Mouse (Mus musculus): ENCODE measurements around the gene 1700019N19Rik. TPM values are rescaled to one million over a fixed set of nuclear protein-coding genes. Genes with fewer than 3 reads are reported as not detected.

The 1700019N19Rik gene
- polyA plus RNA-seq, 1 experiment from 2014 or later: not detected

- H3K27ac ChIP-seq: no peak overlapping the region
- 90% methylated on average over 9 of the region's 9 CpGs for WGBS
- ATAC-seq (ENCODE audit: low FRiP score): no peak
- no peaks in the 10 kb centered on the region for H3K27me3 ChIP-seq
- no peak overlapping the region for H3K4me2 ChIP-seq
- H3K4me3 ChIP-seq (replicated peaks): no peak overlapping the region
- no peak overlapping the region for H3K9ac ChIP-seq
- no peaks in the 10 kb centered on the region for H3K36me3 ChIP-seq (replicated peaks)
- no peaks in the 10 kb centered on the region for H3K4me1 ChIP-seq
- no peaks in the 10 kb centered on the region for H3K9me3 ChIP-seq
Measured at GRCm38 (mm10) chr19:58747498-58748000, 46.7 kb downstream of the 1700019N19Rik start.

- no peak for ATAC-seq (ENCODE audit: low FRiP score)
- H3K9me3 ChIP-seq: no peaks in the 10 kb centered on the region
- no peaks in the 10 kb centered on the region for H3K27me3 ChIP-seq
- H3K27ac ChIP-seq: no peak overlapping the region
- H3K9ac ChIP-seq: no peak overlapping the region
- no peak overlapping the region for H3K4me2 ChIP-seq
- no peaks in the 10 kb centered on the region for H3K36me3 ChIP-seq (replicated peaks)
- no peak overlapping the region for H3K4me3 ChIP-seq (replicated peaks)
- peaks cover 5% of the 10 kb centered on the region; the same call in 1 of the 2 replicates for H3K4me1 ChIP-seq
- 85% methylated on average over 4 of the region's 4 CpGs for WGBS
Measured at GRCm38 (mm10) chr19:58743736-58744135, 50.5 kb downstream of the 1700019N19Rik start.

GRCm38 (mm10) chr19:58742711-58743110, 51.5 kb downstream of the 1700019N19Rik start:
- no peak overlapping the region for H3K4me2 ChIP-seq
- no peak overlapping the region for H3K4me3 ChIP-seq (replicated peaks)
- H3K27me3 ChIP-seq: no peaks in the 10 kb centered on the region
- H3K4me1 ChIP-seq: peaks cover 5% of the 10 kb centered on the region; the same call in 1 of the 2 replicates
- no peak overlapping the region for H3K27ac ChIP-seq
- no peaks in the 10 kb centered on the region for H3K36me3 ChIP-seq (replicated peaks)
- H3K9me3 ChIP-seq: no peaks in the 10 kb centered on the region
- 89% methylated on average over 4 of the region's 4 CpGs for WGBS
- no peak for ATAC-seq (ENCODE audit: low FRiP score)
- no peak overlapping the region for H3K9ac ChIP-seq

- Histone ChIP-seq H3K9me3 (no peaks in the 10 kb centered on the region), H3K9ac (no peak overlapping the region), H3K27me3 (no peaks in the 10 kb centered on the region), H3K4me1 (peaks cover 5% of the 10 kb centered on the region; the same call in 1 of the 2 replicates), H3K4me2 (no peak overlapping the region), H3K36me3 (replicated peaks) (no peaks in the 10 kb centered on the region), H3K27ac (no peak overlapping the region), H3K4me3 (replicated peaks) (no peak overlapping the region)
- WGBS: 63% methylated on average over 6 of the region's 6 CpGs
- ATAC-seq (ENCODE audit: low FRiP score): no peak
Measured at GRCm38 (mm10) chr19:58741036-58741435, 53.2 kb downstream of the 1700019N19Rik start.

GRCm38 (mm10) chr19:58738111-58738510, 56.1 kb downstream of the 1700019N19Rik start:
- no peak overlapping the region for H3K9ac ChIP-seq
- no peaks in the 10 kb centered on the region for H3K27me3 ChIP-seq
- H3K4me2 ChIP-seq: no peak overlapping the region
- no peaks in the 10 kb centered on the region for H3K9me3 ChIP-seq
- no peak for ATAC-seq (ENCODE audit: low FRiP score)
- H3K27ac ChIP-seq: no peak overlapping the region
- no peak overlapping the region for H3K4me3 ChIP-seq (replicated peaks)
- WGBS: 92% methylated on average over 4 of the region's 4 CpGs
- H3K36me3 ChIP-seq (replicated peaks): no peaks in the 10 kb centered on the region
- peaks cover 5% of the 10 kb centered on the region; the same call in 1 of the 2 replicates for H3K4me1 ChIP-seq

Other genes with a start within 250 kb of the 1700019N19Rik start
- gene Pnlip, start 142.0 kb downstream of the 1700019N19Rik start, polyA plus RNA-seq (2016; fragmentation: Nextera tagmentation; extraction: Ambion mirVana): not detected in 2 replicates
- gene Pnliprp1, start 65.6 kb downstream of the 1700019N19Rik start, polyA plus RNA-seq (2016; fragmentation: Nextera tagmentation; extraction: Ambion mirVana): not detected in 2 replicates
- gene Pnliprp2, start 34.7 kb downstream of the 1700019N19Rik start, polyA plus RNA-seq (2016; fragmentation: Nextera tagmentation; extraction: Ambion mirVana): not detected in 2 replicates
- 0.79 and 1.6 TPM in 2 replicates for gene Eno4, start 149.0 kb upstream of the 1700019N19Rik start, polyA plus RNA-seq (2016; fragmentation: Nextera tagmentation; extraction: Ambion mirVana)
- gene Hspa12a, start 149.2 kb upstream of the 1700019N19Rik start, polyA plus RNA-seq (2016; fragmentation: Nextera tagmentation; extraction: Ambion mirVana): 17.0 and 18.1 TPM in 2 replicates